Mouse (Mus musculus) heart, postnatal 4 days (tissue): ENCODE data around the gene Trim3. TPM values are rescaled to one million over a fixed set of nuclear protein-coding genes. Genes with fewer than 3 reads are reported as not detected.

ENCODE experiments used
- DNase-seq: peaks from one replicate; pipeline ENCODE4 v3.0.0; 2021
- total RNA-seq, 2 experiments: library from RNA; stranded (reverse); gene quantifications; 2 replicates each; pipeline ENCODE4 v1.2.3; 2021

The Trim3 gene
- total RNA-seq, 2 experiments from 2014 or later, result 33.5 to 34.7 TPM

DNA sequence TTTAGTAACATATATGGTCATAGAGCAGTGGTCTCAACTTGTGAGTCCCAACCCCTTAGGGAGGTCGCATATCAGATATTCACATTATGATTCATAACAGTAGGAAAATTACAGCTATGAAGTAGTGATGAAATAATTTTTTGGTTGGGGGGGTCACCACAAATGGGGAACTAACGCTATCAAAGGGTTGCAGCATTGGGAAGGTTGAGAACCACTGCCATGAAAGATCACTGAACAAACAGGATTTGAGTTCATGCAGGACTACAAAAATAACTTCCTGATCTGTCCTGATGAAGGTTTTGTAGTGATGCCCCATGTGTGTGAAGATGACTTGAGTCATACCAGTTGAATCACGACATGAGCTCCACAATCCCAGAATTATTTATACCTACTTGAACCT is 24.9 kb downstream of the Trim3 start:
- no peak for DNase-seq

DNA sequence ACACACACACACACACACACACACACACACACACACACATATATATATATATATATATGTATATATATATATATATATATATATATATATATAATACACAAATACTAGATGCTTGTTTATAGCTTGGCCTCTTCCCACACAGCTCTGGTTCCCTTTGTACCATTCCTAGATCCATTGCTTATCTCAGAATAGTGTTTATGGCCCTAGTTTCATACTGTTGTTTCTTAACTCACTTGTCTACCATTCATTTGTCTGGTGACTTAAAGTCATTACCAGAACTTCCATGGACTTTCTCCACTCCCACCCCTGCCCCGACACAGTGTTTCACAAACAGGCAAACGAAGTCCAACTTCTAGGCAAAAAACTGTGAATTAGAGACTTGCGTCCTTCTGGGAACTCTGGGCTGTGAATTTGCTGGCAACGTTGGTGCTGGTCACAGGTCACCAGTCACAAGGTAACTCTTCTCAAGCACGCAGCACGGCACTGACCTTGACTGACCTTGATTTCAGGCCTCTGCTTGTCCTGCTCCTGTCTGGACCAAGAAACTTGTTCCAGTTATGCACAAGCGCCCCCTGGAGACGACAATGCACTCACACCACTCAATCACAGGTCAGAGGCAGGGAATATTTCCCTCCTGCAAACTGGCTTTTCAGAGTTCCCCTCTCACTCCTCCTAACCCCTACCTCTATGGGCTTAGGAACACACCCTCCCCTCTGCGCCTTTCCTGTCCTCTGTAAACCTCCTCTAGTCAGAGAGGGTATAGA is 30.3 kb downstream of the Trim3 start:
- peak; percentile 82 for DNase-seq

DNA sequence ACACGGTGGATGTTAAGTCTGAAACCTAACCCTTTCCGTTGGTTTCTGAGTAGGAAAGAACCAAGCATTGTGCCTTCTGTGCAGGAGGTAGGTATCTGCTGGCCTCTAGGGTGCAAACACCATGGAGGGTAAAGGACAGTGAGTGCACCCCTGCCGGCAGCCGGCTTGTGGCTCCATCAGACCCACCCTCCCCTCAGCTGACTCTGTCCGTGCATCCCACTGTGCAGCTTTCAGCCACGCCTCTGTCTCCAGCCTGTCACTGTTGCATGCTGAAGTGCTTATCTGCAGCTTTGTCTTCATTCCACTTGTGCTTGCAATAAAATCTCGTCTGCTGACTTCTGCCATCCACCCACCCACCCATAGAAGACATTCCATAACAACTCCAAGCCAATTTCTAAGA is 43.3 kb downstream of the Trim3 start:
- DNase-seq, result no peak

DNA sequence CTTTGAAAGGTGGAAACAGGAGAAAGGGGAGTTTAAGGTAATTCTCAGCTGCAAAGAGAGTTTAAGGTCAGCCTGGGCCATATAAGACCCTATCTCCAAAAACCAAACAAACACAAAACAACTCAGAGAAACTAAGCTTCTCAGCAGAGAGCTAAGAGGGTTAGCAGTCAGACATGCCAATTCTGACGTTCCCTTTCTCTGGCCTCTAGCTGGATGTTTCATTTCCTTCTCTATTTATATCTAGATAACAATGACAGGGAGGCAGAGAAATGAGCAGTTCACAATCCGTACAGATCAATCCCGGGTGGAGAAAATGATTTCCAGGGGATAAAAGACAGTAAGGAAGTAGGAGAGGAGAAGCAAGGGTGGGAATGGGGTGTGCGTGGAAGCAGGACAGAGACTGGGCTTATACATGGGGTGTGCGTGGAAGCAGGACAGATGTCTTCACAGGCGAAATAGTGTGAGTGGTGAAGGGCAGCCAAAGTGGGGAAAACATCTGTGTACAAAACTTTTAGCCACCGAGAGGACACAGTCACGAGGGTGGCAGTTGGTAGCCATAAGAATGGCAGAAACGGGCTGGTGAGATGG is 45.0 kb downstream of the Trim3 start:
- DNase-seq, result no peak

DNA sequence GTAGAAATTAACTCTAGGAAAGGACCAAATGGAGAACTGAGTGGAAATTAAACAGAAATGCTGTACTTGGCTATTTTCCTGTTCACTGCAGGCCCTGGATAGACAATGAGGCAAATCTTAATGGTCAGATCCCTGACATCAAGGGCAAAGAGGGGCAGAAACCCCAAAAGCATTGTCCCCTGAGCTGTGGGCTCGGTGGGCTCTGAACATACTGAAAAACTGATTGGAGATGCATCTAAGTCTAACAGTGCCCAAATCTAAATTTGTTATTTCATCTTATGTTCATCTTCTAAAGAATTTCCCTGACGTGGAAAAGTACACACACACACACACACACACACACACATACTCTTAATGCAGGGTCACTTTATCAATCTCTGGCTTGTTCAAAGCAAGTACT is 51.4 kb downstream of the Trim3 start:
- DNase-seq, result no peak

DNA sequence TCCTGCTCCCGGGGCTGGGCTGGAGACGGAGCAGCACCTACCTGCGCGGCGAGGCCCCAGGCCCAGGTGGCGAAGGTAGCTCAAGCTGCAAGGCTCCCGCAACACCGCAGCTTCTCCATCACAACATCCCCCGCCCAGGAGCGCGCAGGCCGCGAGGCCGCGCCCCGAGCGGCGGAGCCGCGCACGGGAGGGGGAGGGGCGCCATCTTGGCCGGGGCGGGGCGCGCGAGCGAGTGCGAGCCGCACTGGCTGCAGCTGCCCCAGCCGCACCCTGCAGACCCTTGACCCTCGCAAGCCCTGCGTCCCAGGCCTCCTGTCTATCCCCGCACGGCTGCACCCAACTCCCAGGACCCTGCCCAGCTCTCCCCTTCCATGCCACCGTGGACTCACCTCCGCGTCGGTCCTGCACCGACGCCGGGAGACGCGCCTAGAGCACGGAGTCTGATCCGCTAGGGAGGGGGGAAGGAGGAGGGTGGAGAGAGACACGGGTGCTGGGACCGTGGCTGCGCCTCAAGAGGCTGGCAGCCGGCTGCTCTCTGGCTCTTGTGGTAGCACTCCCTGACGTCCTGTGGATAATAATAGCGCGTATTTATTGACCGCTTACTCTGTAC is 52.2 kb downstream of the Trim3 start, which contains the start of gene Apbb1:
Gene Apbb1, minus strand, starts transcription at position 560 of the 610 bp plus-strand sequence.
- DNase-seq, result peak; percentile 81

DNA sequence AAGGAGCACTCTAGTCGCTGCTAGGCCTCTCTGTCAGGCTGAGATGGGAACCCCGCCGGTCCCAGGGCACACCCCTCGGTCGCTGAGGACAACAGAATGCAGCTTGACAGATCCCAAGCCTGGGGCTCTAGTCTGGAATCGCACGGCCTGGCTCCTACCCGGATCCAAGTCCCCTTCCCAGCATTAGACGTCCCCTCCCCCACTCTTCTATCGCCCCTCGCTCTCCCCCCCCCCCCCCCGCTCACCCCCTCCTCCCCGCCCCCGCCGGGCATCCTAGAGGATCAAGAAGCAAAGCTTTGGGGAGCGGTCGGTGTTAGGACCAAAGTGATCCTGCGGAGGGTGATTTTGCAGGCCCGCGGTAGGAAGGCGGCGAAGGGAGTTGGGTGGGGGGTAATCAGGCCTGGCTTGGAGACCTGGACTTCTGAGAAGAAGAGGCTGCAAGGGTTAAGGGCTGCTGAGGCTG is 52.7 kb downstream of the Trim3 start:
- DNase-seq, result peak; percentile 28

DNA sequence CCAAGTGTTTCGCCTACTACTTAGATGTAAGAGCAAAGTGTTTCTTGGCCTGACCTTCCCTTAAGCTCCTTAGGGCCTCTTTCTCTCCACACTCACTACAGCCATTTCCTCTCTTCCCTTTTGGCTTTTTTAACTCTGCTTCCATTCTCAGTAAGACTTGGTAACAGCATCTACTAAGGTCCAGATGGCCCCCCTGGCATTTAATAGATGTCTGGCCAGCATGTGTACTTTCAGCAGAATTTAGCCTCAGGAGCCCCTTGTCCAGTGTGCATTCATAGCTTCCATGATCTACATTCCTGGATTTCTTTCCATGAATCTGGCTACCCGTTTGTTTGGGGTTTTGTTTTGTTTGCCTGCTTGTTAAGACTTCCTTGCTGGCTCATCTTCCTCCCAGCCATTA is 54.9 kb downstream of the Trim3 start:
- no peak for DNase-seq

DNA sequence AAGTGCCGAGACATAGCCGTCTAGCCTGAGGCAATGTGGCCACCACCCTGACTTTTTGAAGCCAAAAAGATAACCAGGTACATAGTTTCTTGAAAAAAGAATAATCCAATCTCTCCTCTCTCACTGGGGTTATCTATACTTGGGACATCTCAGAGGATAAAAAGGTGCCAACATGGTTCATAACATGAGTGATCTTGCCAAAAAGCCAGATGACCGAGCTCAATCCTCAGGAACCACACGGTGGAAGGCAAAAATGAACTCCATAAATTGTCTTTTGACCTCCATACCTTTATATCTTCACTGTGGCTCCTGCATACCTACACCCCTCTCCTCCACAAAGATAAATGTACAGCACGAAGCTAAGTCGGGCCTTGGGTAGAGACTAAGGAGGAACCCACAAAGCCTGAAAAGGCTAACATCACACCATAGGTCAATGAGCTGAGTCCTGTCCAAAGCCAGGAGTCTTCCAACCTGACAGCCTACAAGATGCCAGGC is 55.9 kb downstream of the Trim3 start:
- DNase-seq, result no peak

DNA sequence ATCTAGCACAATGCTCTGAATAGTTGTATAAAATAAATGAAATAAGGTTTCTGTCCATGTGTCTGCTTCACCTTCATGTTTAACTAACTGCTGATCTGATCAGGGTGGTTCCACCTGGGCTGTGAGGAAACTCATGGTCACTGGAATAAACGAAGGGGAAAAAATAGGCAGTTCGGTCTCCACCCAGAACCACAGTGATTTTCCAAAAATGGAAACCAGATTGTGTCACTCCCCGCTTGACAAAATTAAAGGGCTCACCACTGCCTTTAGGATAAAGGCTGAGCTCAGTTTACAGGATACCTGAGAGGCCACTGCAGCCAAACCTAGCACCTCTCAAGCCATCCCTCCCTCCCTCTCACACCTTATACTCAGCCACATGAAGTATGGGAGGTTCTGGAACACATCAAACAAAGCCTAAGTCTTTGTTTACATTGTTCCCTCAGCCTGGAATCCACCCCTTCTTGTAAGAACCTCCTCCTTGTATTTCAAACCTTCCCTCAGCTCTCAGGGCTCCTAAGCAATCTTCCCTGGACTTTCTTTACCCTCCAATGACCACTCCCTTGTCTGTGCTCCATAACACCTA is 57.1 kb downstream of the Trim3 start:
- DNase-seq, result no peak

DNA sequence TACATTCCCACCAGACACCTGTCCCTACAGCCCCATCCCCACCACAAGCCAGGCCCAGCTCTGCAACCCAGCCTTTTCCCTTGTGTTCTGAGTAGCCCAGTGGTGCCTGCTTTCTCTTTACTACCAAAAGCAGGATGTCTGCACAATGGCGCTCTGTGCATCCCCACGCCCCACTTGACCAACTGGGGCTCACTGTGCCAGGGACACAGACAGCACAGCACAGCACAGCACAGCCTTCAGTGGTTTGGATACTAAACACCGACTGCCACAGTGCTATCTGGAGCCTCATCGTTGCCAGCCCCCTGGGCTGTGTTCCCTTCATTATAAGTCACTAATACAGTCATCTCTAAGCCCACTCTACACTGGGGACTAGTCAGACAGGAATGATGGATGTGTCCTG is 58.8 kb downstream of the Trim3 start:
- no peak for DNase-seq

DNA sequence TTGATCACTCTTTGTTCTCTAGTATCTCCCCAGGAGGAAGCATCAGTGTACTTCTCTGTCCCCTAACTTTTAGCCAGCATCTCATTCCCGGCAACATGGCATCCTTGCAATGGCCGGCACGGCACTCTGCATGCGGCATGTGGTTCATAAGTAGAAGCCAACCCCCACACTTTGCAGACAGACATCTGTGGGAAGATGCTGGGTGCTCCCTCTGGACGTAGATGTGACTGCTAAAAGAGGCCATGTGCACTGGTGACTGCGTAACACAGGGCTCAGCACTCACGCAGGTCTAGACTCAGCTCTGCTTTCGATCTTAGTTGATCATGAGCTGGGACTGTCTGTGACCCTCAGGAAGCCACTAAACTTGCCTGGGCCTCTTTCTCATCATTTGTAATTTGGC is 60.4 kb downstream of the Trim3 start:
- DNase-seq, result no peak

DNA sequence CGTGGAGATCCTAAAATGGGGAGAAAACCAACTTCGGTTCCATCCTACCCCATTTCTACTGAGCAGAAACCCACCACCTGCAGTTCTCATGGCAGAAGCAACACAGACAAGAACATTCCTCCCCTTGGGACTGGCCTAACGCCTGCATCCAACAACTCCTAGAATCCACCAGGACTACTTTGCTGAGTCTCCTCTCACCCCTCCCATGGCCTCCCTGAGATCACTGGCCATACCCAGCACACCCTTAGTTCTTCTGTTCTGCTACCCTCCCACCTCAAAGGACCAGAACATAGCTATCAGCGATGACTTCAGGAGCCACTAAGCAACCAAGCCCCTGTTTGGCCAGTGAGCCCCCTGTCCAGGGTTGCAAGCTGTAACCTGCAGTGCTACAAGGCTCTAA is 62.6 kb downstream of the Trim3 start:
- DNase-seq, result no peak

DNA sequence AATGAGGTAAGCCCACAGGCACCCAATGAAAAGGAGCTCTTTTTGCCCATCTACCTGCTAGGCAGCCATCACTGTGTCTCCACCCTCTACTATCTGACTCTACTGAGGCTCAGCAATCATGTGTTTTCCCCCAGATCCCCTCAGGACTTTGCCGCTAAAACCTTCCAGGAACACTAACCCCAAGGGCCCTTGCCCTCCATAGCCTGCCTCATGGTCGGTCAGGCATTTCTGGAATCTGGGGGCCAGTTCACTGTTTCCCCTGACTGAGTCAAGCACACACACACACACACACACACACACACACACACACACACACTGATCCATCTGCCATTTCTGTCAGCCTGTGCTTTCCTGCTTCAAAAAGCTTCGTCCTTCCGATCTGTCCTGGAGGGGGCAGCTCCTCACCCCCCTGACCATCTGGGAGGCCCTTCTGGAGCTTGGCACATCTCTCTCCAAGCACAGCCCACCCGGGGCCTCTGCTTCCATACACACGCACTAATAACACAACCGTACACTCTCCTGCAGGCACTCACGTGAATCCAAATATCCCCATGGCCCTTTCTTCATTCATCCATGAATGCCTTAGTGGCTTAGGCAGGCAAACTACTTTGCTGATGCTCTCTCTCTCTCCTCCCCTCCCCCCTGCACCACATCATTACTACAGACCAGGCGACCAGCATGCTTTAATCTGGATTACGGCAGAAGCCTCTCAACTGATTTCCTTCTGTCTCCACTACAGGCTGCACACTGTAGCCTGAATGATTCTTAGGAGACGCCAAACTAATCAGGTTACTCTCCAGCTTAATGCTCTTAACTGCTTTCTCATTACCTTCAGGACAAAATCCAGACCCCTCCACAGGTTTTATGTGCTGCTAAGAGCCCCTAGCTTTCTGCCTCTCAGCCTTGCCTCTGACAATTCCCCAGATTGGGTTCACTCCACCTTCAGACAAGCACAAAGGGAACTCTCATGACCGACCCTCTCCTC is 63.6 kb downstream of the Trim3 start:
- DNase-seq, result no peak

DNA sequence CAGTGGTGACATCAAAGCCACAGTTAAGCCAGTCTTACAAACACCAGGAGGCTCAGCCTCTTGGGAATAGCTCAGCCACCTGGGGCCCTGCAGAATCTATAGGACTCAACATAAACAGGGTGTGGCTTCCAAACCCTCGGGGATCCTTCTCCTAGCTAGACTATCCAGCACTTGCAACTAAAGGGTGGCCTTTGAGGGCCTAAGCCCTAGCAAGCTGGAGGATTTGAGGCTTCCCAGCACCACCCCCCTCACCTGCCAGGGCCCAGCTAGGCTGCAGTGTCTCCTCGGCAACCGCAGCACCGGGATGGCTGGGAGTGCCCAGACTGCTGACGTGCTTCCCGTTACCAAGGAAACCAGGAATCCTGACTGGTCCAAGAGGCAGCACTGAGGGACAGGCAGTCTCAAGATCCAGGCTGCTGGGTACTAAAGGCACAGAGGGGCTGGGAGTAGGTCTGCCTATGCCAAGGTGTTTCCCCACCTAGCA is 64.3 kb downstream of the Trim3 start:
- no peak for DNase-seq

DNA sequence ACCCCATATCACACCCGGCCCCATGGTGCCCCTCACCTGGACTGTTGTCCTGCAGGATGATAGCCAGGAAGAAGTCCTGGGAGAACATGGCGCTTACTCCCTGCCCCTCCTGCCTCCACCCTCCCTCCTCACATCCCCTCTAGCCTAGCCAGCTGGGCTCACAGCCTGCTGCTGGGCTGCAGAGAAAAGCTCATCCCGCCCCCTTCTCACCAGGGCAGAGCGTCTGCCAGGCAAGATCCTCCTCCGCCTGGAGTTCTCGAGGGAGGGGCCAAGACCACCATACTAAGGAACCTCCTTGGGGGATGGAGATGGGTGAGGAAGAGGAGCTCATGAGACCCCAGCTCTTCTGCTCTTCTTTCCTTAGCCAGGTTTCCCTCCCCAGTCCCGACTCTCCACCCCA is 64.8 kb downstream of the Trim3 start:
- DNase-seq, result no peak

DNA sequence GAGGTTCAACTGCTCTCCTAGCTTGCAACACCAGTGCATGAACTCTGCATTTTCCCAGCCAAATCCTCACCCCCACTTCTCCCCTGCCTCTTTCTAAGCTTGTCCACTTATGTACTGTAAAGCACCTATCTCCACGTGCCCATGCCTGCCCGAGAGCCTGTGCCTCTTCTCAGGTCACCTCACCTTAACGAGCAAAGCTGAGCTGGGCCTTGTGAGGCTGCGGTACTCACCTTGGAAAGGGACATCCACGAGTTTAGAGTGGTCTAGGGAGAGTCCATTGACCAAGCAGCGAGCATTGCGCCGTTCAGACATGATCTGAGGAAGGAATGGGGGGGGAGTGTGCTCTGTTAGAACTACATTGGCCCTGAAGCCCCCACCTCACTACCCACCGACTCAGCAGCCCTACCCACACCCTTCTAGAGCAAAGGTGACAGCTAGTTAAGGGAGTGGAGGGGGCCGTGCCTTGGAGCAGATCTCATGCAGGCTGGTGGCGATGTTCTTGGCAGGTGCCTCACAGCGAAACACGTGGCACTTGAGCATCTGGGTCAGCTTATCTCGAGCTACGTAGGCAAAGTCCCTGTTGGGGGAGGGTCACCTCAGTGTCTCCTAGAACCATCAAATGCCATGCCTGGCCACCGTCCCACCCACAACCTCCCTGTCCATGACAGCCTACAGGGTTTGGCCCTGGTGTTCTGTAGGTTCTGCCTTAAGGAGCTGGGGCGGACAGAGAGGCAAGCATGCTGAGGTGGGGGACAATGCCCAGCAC is 68.1 kb downstream of the Trim3 start:
- DNase-seq, result peak; percentile 73

DNA sequence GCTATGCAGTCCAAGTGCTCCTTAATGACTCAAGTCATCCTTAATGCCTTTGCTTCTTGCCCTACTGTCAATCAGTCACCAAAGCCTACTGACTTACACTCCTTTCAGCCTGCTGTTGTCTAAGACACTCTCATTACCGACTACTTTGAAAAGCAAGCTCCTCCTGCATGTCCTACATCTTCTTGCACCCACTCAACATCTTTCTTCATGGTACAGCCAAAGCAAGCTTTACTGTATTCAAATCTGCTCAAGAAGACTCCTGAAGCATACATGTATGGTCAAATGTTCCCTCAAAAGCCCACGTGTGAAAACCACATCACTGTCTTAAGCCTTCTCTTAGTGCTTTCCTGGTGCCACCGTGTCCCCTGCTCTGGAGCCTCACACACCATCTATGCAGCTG is 70.0 kb downstream of the Trim3 start:
- no peak for DNase-seq

DNA sequence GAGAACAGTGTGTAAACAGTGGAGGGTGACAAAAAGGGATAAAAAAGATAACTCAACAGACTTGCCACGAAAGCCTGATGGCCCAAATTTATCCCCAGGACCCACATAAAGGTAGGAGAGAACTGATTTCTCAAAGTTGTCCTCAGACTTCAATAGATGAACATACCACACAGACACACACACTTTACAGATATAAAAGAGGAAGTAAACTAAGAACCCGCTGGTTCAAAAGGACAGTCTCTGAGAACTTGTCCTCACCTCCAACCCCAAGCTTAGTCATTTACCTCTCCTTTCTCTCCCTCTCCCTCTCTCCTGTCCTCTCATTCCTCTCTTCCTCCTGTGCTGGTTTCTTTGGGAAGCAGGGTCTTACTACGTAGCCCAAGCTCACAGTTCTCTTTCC is 71.1 kb downstream of the Trim3 start:
- no peak for DNase-seq

DNA sequence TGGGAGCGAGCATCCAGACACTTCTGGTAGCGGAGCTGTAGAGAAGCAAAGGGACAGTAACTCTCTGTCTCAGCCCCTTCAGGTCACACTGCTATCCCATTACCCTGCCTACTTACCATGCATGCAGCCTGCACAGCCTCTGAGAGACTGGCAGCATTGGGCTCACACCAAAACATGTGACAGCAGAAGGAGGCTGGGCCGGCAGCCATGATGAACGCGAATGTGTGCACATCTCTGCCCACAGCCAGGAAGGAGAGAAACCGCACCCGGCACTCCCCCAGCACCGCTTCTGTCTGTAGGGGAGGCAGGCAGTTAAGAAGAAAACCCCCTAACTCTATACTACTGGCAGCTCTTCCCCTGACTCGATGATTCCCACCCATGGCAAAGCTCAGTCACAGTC is 74.4 kb downstream of the Trim3 start:
- no peak for DNase-seq

DNA sequence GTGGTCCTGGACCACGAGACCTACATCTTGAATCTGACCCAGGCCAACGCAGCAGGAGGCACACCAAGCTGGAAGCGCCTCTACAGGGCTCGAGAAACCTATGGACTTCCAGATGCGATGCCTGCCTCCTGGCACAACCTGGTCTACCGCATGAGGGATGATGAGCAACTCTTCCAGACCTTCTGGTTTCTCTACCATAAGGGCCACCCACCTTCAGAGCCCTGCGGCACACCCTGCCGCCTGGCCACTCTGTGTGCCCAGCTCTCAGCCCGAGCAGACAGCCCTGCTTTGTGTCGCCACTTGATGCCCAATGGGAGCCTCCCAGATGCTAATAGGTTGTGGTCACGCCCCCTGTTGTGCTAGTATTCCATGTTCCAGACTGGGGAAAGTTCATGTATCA is 75.7 kb downstream of the Trim3 start:
- no peak for DNase-seq
